Mouse (Mus musculus) midbrain, embryonic 16.5 days (tissue): Measurements from ENCODE around the gene Fmod. TPM values are rescaled to one million over a fixed set of nuclear protein-coding genes. Genes with fewer than 3 reads are reported as not detected.
A peak's percentile ranks its signal among the peaks of the same experiment; 100 is the strongest.

Experiments used
- ATAC-seq: fragments of 200-750 bp; cut with Nextera tagmentation; 2 replicates; pipeline ENCODE4 v1.8.0; 2017; ENCODE audit warnings: moderate TSS enrichment
- H3K27ac ChIP-seq: fragments of 300-500 bp; sonication (generic); 2 replicates; pipeline ENCODE4 v1.5.1; 2014; ENCODE audit warnings: mild to moderate bottlenecking, low read length, mixed read lengths
- H3K27me3 ChIP-seq: fragments of 300-500 bp; sonication (generic); 2 replicates; pipeline ENCODE4 v1.6.1; 2014; ENCODE audit warnings: low read depth, low read length, mixed read lengths; ENCODE audit not compliant: control insufficient read depth, insufficient read depth
- H3K36me3 ChIP-seq: fragments of 300-500 bp; sonication (generic); 2 replicates; pipeline ENCODE4 v1.6.1; 2014; ENCODE audit warnings: mild to moderate bottlenecking, low read length, moderate library complexity, mixed read lengths; ENCODE audit not compliant: control insufficient read depth, insufficient read depth
- H3K4me1 ChIP-seq: fragments of 300-500 bp; sonication (generic); 2 replicates; pipeline ENCODE4 v1.6.1; 2014; ENCODE audit warnings: mild to moderate bottlenecking, low read length, mixed read lengths; ENCODE audit not compliant: control insufficient read depth, insufficient read depth
- H3K4me2 ChIP-seq: fragments of 300-500 bp; sonication (generic); 2 replicates; pipeline ENCODE4 v1.6.1; 2014; ENCODE audit warnings: mild to moderate bottlenecking, low read length, mixed read lengths
- H3K4me3 ChIP-seq: fragments of 300-500 bp; sonication (generic); 2 replicates; pipeline ENCODE4 v1.5.1; 2014; ENCODE audit warnings: low read depth, mild to moderate bottlenecking, low read length, moderate library complexity, mixed read lengths
- H3K9ac ChIP-seq: fragments of 300-500 bp; sonication (generic); 2 replicates; pipeline ENCODE4 v1.6.1; 2014; ENCODE audit warnings: low read depth, low read length, mixed read lengths
- H3K9me3 ChIP-seq: fragments of 300-500 bp; sonication (generic); replicated peaks from 2 replicates; pipeline ENCODE4 v1.6.1; 2014; ENCODE audit warnings: mild to moderate bottlenecking, low read length, mixed read lengths; ENCODE audit not compliant: control insufficient read depth, poor library complexity, severe bottlenecking
- WGBS: fragments of 180-500 bp; shearing (Covaris S2); extraction: QIAGEN DNeasy Blood & Tissue Kit; methylation state at CpG from one replicate; pipeline ENCODE4 v1.1.7; 2014; 5-methylcytosine and 5-hydroxymethylcytosine counted together
- polyA plus RNA-seq: library from polyadenylated mRNA; unstranded; fragments of >200 nt; fragmentation: Nextera tagmentation; extraction: Ambion mirVana; gene quantifications from 2 replicates; pipeline ENCODE4 v1.2.1, GENCODE M21; 2015

Fmod gene
- polyA plus RNA-seq, 1 experiment from 2014 or later: 15.2 TPM

DNA sequence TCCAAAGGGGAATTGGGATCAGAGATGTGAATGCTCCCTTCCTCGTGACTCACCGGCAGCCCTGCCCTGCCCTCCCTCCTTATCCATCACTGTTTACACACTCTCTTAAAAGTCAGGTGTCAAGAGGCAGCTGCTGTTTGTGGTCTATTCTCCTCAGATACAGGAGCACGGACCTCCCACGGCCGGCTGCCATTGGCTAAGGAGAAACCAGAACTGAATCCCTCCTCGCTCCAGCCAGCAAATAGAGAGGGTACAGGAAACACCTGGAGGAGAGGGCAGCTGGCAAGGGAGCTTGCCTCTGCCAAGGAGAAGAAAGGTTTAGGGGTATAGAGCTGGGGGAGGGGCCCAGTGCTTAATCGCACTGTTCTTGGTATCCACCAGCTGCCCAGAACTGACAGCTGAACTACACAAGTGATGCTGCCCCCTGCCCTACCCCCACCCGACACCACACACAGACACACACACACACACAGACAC is 30.1 kb downstream of the Fmod start:
- no peaks in the 10 kb centered on the region for H3K9me3 ChIP-seq
- no peak overlapping the region; the same call in 1 of the 2 replicates for H3K9ac ChIP-seq
- no peaks in the 10 kb centered on the region for H3K36me3 ChIP-seq
- H3K4me2 ChIP-seq: no peak overlapping the region
- peaks cover 36% of the 10 kb centered on the region for H3K4me1 ChIP-seq
- 0 out of 2 replicates have a peak, but pooled peaks have one; percentile 6 for ATAC-seq
- peak overlapping the region; percentile 25; the same call in 1 of the 2 replicates for H3K27ac ChIP-seq
- no peaks in the 10 kb centered on the region for H3K27me3 ChIP-seq
- 7% methylated on average over 8 of the region's 8 CpGs for WGBS
- H3K4me3 ChIP-seq: no peak overlapping the region

- H3K4me1 ChIP-seq: peaks cover 18% of the 10 kb centered on the region
- 60% methylated on average over 8 of the region's 8 CpGs for WGBS
These were observed 33.1 kb downstream of the Fmod start for GRCm38 (mm10) chr1:134070099-134070669.

DNA sequence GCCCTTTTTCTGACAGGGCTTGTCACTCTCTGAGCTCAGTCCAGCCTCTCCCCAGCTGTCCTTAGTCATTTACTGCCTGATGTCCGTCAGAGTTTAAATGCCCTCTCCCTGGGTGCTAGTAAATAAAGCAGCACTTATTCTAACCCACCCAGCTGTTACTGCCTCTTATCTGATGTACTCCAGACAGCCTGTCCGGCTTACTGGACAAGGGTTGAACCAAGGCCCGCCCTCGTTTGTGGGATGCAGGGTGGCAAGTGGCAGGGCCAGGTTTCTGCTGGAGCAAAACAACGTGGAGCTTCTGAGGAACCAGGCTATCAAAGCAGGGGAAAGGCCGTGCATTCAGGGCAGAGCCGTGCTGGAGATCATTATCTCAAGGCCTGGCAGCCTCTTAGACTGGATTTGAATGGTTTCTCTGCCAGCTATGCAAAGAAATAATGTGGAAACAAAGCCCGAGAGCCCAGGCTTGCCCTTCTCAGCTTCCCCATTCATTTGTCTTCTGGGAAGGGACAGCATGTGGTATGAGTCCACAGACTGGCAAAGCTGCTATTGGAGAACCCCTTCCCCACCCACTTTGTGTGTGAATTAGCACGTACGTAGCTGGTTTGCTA is 34.5 kb downstream of the Fmod start:
- Histone ChIP-seq H3K4me2 (no peak overlapping the region), H3K36me3 (no peaks in the 10 kb centered on the region), H3K4me1 (peaks cover 19% of the 10 kb centered on the region), H3K9me3 (no peaks in the 10 kb centered on the region), H3K27me3 (no peaks in the 10 kb centered on the region), H3K9ac (no peak overlapping the region), H3K27ac (no peak overlapping the region), H3K4me3 (no peak overlapping the region)
- ATAC-seq: no peak
- WGBS: 22% methylated on average over 10 of the region's 10 CpGs

More at GRCm38 (mm10) chr1:134070099-134070669, 33.1 kb downstream of the Fmod start:
- Histone ChIP-seq H3K36me3 (no peaks in the 10 kb centered on the region), H3K9me3 (no peaks in the 10 kb centered on the region), H3K4me2 (no peak overlapping the region), H3K4me3 (no peak overlapping the region), H3K27ac (no peak overlapping the region), H3K9ac (no peak overlapping the region), H3K27me3 (no peaks in the 10 kb centered on the region)
- no peak for ATAC-seq

DNA sequence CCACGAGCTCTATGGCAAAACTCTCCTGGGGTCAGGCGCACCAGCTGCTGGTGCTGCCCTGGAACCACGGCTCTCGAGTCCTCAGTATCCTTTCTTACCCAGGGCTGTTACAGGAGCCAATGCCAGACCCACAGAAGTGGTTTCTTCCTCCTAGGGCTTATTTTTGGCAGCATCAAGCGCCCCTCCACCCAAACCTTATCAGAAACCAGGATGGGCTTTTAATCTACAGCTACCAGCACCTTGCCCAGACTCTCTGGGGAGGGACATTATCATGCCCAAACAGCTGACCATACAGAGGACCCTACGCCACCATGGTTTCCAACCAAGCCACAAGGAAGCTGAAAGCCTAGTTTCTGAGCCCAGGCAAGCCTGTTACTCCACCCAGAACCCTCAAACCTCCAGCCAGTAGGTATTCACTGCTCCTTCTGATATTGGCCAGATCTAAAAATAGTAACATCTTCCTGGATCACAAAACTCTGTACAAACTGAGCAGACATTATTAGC is 36.1 kb downstream of the Fmod start:
- no peak overlapping the region for H3K27ac ChIP-seq

DNA sequence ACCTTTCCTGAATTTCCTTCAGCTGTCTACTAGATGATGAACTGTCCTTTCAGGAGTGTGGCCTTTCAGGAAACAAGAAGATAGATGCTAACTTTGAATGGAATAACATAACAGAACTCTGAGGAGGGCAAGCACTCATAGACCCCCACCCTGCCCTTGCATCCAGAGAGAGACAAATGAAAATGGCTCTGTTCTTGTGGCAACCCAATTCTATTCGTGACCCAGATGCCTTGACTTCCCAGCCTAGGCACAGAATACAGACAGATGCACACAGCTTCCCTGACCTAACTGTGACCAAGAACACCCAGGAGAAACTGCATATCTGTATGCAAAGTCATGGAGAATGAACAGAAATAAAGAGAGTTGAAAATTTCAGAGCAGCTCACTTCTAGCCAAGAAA is 36.6 kb downstream of the Fmod start:
- H3K27ac ChIP-seq: no peak overlapping the region
- H3K36me3 ChIP-seq: no peaks in the 10 kb centered on the region
- H3K9ac ChIP-seq: no peak overlapping the region
- no peak overlapping the region for H3K4me3 ChIP-seq
- peaks cover 18% of the 10 kb centered on the region for H3K4me1 ChIP-seq
- H3K4me2 ChIP-seq: no peak overlapping the region
- WGBS: 79% methylated on average over 1 of the region's 1 CpGs
- no peaks in the 10 kb centered on the region for H3K9me3 ChIP-seq
- no peak for ATAC-seq
- no peaks in the 10 kb centered on the region for H3K27me3 ChIP-seq

More for the DNA sequence above, 36.1 kb downstream of the Fmod start:
- Histone ChIP-seq H3K9ac (no peak overlapping the region), H3K36me3 (no peaks in the 10 kb centered on the region), H3K4me3 (no peak overlapping the region), H3K4me1 (peaks cover 14% of the 10 kb centered on the region), H3K9me3 (no peaks in the 10 kb centered on the region), H3K27me3 (no peaks in the 10 kb centered on the region), H3K4me2 (no peak overlapping the region)
- ATAC-seq: no peak
- 68% methylated on average over 6 of the region's 6 CpGs for WGBS

DNA sequence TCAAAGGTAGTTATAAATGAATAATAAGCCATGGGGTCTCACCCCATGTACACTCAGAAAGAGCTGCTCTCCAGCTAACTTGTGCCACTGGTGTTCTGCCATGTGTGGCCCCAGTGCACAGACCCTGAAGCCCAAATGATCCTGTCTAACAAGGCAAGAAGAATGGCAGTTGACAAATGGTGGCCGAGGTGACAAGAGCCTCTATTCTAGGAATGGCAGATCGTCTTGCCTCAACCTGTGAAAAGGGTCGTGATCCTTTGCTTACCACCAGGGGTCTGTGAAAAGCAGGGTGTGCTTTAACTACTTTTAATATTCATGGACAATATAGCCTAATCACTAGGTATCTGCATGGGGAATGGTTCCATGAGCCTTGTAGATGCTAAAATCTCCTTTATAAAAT is 37.1 kb downstream of the Fmod start:
- no peak overlapping the region for H3K4me3 ChIP-seq
- no peak overlapping the region for H3K9ac ChIP-seq
- H3K27me3 ChIP-seq: no peaks in the 10 kb centered on the region
- no peaks in the 10 kb centered on the region for H3K36me3 ChIP-seq
- H3K27ac ChIP-seq: no peak overlapping the region
- no peak overlapping the region for H3K4me2 ChIP-seq
- H3K4me1 ChIP-seq: peaks cover 18% of the 10 kb centered on the region
- no peak for ATAC-seq
- WGBS: 39% methylated on average over 3 of the region's 3 CpGs
- no peaks in the 10 kb centered on the region for H3K9me3 ChIP-seq

- H3K4me2 ChIP-seq: no peak overlapping the region
- no peak overlapping the region for H3K27ac ChIP-seq
- WGBS: 76% methylated on average over 10 of the region's 10 CpGs
- peaks cover 22% of the 10 kb centered on the region for H3K4me1 ChIP-seq
- no peak overlapping the region for H3K9ac ChIP-seq
- no peaks in the 10 kb centered on the region for H3K27me3 ChIP-seq
- H3K36me3 ChIP-seq: no peaks in the 10 kb centered on the region
- H3K4me3 ChIP-seq: no peak overlapping the region
- H3K9me3 ChIP-seq: no peaks in the 10 kb centered on the region
- no peak for ATAC-seq
These were observed 37.6 kb downstream of the Fmod start for GRCm38 (mm10) chr1:134074606-134075005.

DNA sequence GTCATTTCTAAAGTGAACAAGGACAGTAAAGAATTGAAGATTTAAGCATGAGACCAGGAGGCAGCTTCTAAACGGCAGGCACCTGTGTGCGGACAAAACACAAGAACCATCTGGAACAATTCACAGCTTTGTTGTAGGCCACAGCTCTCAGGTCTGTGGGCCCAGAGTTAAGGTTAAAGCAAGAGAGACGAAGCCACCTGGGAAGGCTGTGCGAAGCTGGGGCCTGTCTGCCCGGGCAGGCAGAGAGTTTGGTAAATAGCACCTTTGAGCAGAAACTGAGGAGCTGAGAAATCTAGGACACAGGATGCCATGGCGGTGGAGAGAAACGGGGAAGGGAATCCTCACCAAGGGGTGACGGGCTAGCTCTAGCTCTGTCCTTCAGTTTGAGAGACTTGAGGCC is 38.5 kb downstream of the Fmod start:
- Histone ChIP-seq H3K4me3 (peak overlapping the region; percentile 54), H3K4me1 (peaks cover 26% of the 10 kb centered on the region), H3K9me3 (no peaks in the 10 kb centered on the region), H3K9ac (no peak overlapping the region), H3K4me2 (peak overlapping the region; percentile 76), H3K27ac (no peak overlapping the region), H3K36me3 (no peaks in the 10 kb centered on the region), H3K27me3 (no peaks in the 10 kb centered on the region)
- 86% methylated on average over 8 of the region's 8 CpGs for WGBS
- ATAC-seq: no peak

DNA sequence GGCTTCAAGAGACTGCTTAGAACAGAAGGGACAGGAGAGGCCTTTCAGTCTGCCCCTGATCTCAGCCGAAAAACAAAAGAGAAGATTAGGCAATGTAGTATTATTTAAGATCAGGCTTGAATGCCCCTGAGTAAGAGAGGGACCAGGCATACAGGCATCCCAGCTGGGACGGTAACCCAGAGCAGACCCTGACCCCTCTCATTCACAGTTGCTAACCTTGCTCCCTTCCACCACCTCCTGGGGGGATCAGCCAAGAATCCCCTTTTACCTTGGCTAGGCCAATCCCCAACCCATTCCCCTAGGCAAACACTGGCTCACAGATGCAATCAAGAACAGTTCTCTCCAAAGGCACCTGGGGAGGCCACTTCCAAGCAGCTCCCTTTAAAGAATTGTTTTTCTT is 39.7 kb downstream of the Fmod start:
- peak overlapping the region; percentile 76 for H3K4me2 ChIP-seq
- peak overlapping the region; percentile 54 for H3K4me3 ChIP-seq
- H3K27me3 ChIP-seq: no peaks in the 10 kb centered on the region
- peaks cover 26% of the 10 kb centered on the region for H3K4me1 ChIP-seq
- ATAC-seq: no peak
- WGBS: 3% methylated on average over 2 of the region's 2 CpGs
- H3K36me3 ChIP-seq: no peaks in the 10 kb centered on the region
- H3K9me3 ChIP-seq: no peaks in the 10 kb centered on the region
- H3K9ac ChIP-seq: peak overlapping the region; percentile 52
- peak overlapping the region; percentile 23; the same call in 1 of the 2 replicates for H3K27ac ChIP-seq
